Mouse (Mus musculus) hindbrain, embryonic 14.5 days (tissue): Measurements from ENCODE around the gene Cd55b. TPM values are rescaled to one million over a fixed set of nuclear protein-coding genes. Genes with fewer than 3 reads are reported as not detected.
"Not testable (repeated sequence)": the region's sequence is repeated elsewhere in the genome, so short reads cannot be mapped to it uniquely, and the experiment has no call there.

Experiments used
- ATAC-seq: fragments of 200-750 bp; cut with Nextera tagmentation; 2 replicates; pipeline ENCODE4 v1.8.0; 2017; ENCODE audit warnings: moderate number of reproducible peaks, mild to moderate bottlenecking, moderate TSS enrichment, moderate library complexity; ENCODE audit not compliant: low FRiP score
- DNase-seq: peaks from one replicate; pipeline ENCODE4 v3.0.0-alpha.2; 2015; ENCODE audit warnings: low spot score
- H3K27ac ChIP-seq: fragments of 300-500 bp; sonication (generic); 2 replicates; pipeline ENCODE4 v1.5.1; 2014; ENCODE audit warnings: mild to moderate bottlenecking, moderate library complexity
- H3K27me3 ChIP-seq: fragments of 300-500 bp; sonication (generic); 2 replicates; pipeline ENCODE4 v1.6.1; 2014; ENCODE audit warnings: mild to moderate bottlenecking, low read length, mixed read lengths; ENCODE audit not compliant: control insufficient read depth, insufficient read depth
- H3K36me3 ChIP-seq: fragments of 300-500 bp; sonication (generic); replicated peaks from 2 replicates; pipeline ENCODE4 v1.6.1; 2014; ENCODE audit not compliant: control insufficient read depth, insufficient read depth
- H3K4me1 ChIP-seq: fragments of 300-500 bp; sonication (generic); replicated peaks from 2 replicates; pipeline ENCODE4 v1.6.1; 2014; ENCODE audit warnings: antibody characterized with exemption, low read length, mixed read lengths; ENCODE audit not compliant: control insufficient read depth, insufficient read depth
- H3K4me2 ChIP-seq: fragments of 300-500 bp; sonication (generic); replicated peaks from 2 replicates; pipeline ENCODE4 v1.6.1; 2014; ENCODE audit warnings: mild to moderate bottlenecking, moderate library complexity
- H3K4me3 ChIP-seq: fragments of 300-500 bp; sonication (generic); replicated peaks from 2 replicates; pipeline ENCODE4 v1.5.1; 2014; ENCODE audit warnings: mild to moderate bottlenecking, low read length
- H3K9ac ChIP-seq: fragments of 300-500 bp; sonication (generic); 2 replicates; pipeline ENCODE4 v1.6.1; 2014
- H3K9me3 ChIP-seq: fragments of 300-500 bp; sonication (generic); 2 replicates; pipeline ENCODE4 v1.6.1; 2016; ENCODE audit warnings: low read length; ENCODE audit not compliant: control insufficient read depth
- WGBS: fragments of 180-500 bp; shearing (Covaris S2); extraction: QIAGEN DNeasy Blood & Tissue Kit; methylation state at CpG from one replicate; pipeline ENCODE4 v1.1.7; 2014; 5-methylcytosine and 5-hydroxymethylcytosine counted together
- polyA plus RNA-seq: library from polyadenylated mRNA; unstranded; fragments of >200 nt; fragmentation: Nextera tagmentation; extraction: Ambion mirVana; gene quantifications from 2 replicates; pipeline ENCODE4 v1.2.1, GENCODE M21; 2014

The Cd55b gene
- not detected in 2 replicates for polyA plus RNA-seq

DNA sequence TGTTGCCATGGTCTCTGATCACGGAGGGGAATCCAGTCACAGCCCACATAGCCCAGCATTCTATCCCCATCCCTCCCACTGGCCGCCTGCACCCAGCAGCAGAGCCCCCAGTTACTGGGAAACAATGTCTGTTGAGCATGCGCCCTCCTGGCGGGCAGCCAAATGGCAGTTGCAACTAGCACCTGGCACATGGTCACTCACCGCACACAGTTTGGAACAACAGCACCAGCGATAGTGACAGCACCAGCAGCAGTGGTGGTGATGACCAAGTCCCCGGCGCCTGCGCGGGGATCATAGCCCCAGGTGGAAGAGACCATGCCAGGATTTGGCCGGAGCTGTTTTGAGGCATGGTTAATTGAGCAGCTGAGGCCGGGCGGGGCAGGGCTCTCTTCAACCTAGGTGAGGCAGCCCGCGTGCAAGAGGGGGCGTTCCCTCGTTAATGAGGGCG is at the start of gene Cd55b:
Gene Cd55b (minus strand): TSS at position 346 of the 448 bp plus-strand sequence.
- peak; percentile 48; the same call in 1 of the 2 replicates for ATAC-seq
- no peak within 1 kb of the TSS for H3K4me2 ChIP-seq
- no peak within 1 kb of the TSS for H3K4me3 ChIP-seq
- H3K36me3 ChIP-seq, result no peaks in the 10 kb centered on the region
- no peaks in the 10 kb centered on the region for H3K9me3 ChIP-seq
- no peak within 1 kb of the TSS for H3K9ac ChIP-seq
- 51% methylated on average over 18 of the region's 18 CpGs for WGBS
- H3K4me1 ChIP-seq, result no peaks in the 10 kb centered on the region
- H3K27ac ChIP-seq, result no peak within 1 kb of the TSS
- no peaks in the 10 kb centered on the region for H3K27me3 ChIP-seq
- no peak for DNase-seq

DNA sequence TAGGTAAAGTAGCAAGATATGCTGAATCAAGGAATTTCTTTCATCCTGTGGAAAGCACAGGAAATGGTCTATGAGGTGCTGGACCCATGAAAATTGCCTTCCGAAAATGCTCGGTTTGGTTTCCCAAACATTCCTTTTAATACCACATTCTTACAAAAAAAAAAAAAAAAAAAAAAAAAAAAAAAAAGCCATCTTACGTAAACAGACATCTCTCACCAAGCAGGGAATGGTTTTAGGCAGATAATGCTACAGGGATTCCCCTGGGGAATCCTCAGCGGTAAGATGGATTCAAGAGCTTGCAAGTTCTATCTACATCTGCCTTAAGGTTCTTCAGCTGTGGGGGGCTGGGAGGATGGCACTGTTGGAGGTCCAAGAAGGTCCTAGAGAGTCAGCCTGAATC is 47.3 kb upstream of the Cd55b start:
- no peak overlapping the region for H3K27ac ChIP-seq
- no peaks in the 10 kb centered on the region for H3K27me3 ChIP-seq
- no peaks in the 10 kb centered on the region for H3K9me3 ChIP-seq
- ATAC-seq, result no peak
- 96% methylated on average over 4 of the region's 4 CpGs for WGBS
- no peak overlapping the region for H3K9ac ChIP-seq
- H3K36me3 ChIP-seq, result no peaks in the 10 kb centered on the region
- no peak overlapping the region for H3K4me3 ChIP-seq
- no peak for DNase-seq
- no peaks in the 10 kb centered on the region for H3K4me1 ChIP-seq
- no peak overlapping the region for H3K4me2 ChIP-seq

DNA sequence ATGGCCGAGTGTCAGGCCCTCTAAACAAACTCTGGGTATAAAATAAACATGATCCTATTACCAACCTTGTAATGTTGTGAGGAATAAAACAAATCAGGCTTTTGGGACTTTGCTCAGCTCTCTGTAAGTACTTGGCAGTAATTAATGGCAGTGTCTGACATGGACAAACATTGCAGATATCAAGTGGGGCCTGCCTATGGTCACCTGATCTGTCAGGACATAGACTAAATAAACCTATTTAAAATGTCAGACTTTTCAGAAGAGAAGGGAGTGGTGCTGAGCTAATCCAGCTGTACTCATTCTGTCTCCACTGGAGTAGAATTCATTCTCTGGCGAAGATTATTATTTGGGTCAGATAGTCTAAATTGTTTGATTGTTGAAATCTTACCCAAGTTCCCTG is 44.6 kb upstream of the Cd55b start:
- WGBS, result 73% methylated on average over 2 of the region's 2 CpGs
- H3K27me3 ChIP-seq, result no peaks in the 10 kb centered on the region
- no peak overlapping the region for H3K27ac ChIP-seq
- no peak for DNase-seq
- no peaks in the 10 kb centered on the region for H3K9me3 ChIP-seq
- H3K36me3 ChIP-seq, result no peaks in the 10 kb centered on the region
- no peak overlapping the region for H3K4me2 ChIP-seq
- no peak overlapping the region for H3K9ac ChIP-seq
- no peak for ATAC-seq
- 0 out of 2 replicates have a peak, but pooled peaks cover 4% of the 10 kb centered on the region for H3K4me1 ChIP-seq
- no peak overlapping the region for H3K4me3 ChIP-seq

DNA sequence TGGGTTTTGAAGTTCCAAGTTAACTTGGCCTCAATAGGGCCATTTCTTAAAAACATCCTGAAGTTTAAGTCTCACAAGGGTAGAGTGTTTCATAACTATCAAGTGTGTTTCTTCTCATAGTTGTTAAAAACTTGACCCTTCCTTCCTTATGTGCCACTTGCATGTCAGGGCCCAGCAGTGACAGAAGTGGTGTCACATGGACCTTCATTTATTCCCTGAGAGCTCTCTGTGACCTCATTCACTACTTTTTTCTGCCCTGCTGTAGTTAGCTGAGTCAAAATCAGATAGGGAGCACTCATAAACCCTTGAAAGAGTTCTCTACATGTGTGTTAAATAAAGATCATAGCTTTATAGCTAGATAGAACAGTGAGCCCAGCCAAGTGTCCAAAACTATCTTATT is 41.4 kb upstream of the Cd55b start:
- H3K27me3 ChIP-seq, result no peaks in the 10 kb centered on the region
- ATAC-seq, result no peak

DNA sequence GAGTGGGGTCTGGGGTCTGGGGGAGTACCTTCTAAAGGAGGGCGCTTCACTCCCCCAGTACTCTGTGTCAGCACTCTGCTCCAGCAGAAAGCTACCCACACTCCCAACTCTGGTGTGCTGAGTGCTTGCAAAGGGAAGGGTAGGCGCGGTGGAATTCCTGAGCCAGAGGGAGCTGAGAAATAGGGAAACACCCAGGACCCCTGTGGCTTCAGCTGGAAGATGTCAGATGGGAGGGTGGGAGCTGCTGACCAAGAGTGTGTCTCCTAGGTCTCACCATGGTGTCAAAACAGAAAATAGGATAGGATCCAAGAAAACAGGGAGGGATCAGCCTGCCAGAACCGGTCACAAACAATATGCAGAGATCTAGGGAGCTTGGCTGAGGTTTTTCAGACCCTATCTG is 40.1 kb upstream of the Cd55b start:
- WGBS, result 6% methylated on average over 4 of the region's 4 CpGs
- Histone ChIP-seq H3K9ac (peak overlapping the region; percentile 81), H3K4me2 (peak overlapping the region; percentile 79), H3K27ac (peak overlapping the region; percentile 70), H3K4me1 (0 out of 2 replicates have a peak, but pooled peaks cover 4% of the 10 kb centered on the region), H3K36me3 (no peaks in the 10 kb centered on the region), H3K9me3 (no peaks in the 10 kb centered on the region), H3K4me3 (peak overlapping the region; percentile 83), H3K27me3 (no peaks in the 10 kb centered on the region)
- DNase-seq, result peak; percentile 50
- peak; percentile 86 for ATAC-seq

More for the DNA sequence above, 41.4 kb upstream of the Cd55b start:
- Histone ChIP-seq H3K9ac (no peak overlapping the region), H3K36me3 (no peaks in the 10 kb centered on the region), H3K4me3 (no peak overlapping the region), H3K27ac (no peak overlapping the region), H3K4me2 (no peak overlapping the region), H3K9me3 (no peaks in the 10 kb centered on the region), H3K4me1 (0 out of 2 replicates have a peak, but pooled peaks cover 4% of the 10 kb centered on the region)
- DNase-seq, result no peak

DNA sequence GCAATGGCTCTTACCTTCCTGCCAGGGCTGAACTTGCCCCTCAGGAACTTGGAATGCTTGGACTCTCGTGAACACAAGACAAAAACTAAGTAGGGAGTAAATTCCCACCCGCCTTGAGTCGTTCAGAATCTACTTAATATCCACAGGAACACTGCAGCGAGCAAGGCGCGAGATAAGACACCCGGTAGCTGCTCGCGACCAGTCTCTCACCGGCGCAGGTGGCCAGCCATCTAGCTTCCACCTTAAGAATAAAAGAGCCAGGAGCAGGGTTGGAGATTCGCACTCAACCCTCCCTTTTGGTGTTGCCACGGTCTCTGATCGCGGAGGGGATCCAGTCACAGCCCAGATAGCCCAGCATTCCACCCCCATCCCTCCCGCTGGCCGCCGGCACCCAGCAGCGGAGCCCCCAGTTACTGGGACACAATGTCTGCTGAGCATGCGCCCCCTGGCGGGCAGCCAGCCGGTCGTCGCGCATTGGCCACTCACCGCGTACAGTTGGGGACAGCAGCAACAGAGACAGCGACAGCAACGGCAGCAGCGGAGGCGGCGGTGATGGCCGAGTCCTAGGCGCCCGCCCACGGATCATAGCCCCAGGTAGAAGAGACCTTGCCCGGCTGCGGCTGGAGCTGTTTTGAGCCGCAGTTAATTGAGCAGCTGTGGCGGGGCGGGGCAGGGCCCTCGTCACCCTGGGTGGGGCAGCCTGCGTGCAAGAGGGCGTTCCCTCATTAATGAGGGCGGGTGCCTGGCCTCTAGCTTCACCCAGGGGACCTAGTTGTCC is 39.5 kb upstream of the Cd55b start, which contains the start of gene Cd55:
Gene Cd55 (minus strand): TSS at position 661 of the 778 bp plus-strand sequence.
- ATAC-seq (peak; percentile 96), DNase-seq (peak; percentile 91)
- Histone ChIP-seq H3K36me3 (no peaks in the 10 kb centered on the region), H3K9ac (peak within 1 kb of the TSS; percentile 81), H3K27ac (peak within 1 kb of the TSS; percentile 70), H3K27me3 (no peaks in the 10 kb centered on the region), H3K4me2 (peak within 1 kb of the TSS; percentile 79), H3K4me1 (0 out of 2 replicates have a peak, but pooled peaks cover 4% of the 10 kb centered on the region), H3K9me3 (no peaks in the 10 kb centered on the region), H3K4me3 (peak within 1 kb of the TSS; percentile 83)
- under 1% methylated on average over 45 of the region's 45 CpGs for WGBS

DNA sequence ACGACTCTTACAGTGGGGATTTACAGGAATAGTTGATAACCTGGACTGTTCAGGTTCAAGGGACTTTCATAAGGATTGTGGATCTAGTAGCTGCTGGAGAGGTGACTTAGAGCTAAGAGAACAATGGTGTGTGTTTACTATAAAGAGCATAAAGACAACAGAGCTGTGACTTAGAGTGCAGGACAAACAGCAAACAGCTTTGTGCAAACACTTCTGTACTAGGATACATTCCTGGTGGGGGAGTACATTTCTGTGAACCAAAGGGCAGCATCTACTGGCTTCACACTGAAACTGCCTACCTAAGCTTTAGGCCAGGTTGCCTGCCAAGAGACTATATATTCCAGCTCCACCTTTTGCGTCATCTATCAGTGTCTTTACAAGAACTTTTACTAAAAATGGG is 32.3 kb upstream of the Cd55b start:
- ATAC-seq, result no peak
- Histone ChIP-seq H3K4me3 (no peak overlapping the region), H3K36me3 (no peaks in the 10 kb centered on the region), H3K9me3 (no peaks in the 10 kb centered on the region), H3K4me1 (no peaks in the 10 kb centered on the region), H3K4me2 (no peak overlapping the region), H3K27ac (no peak overlapping the region), H3K9ac (no peak overlapping the region), H3K27me3 (no peaks in the 10 kb centered on the region)
- 93% methylated on average over 2 of the region's 2 CpGs for WGBS
- DNase-seq, result no peak

DNA sequence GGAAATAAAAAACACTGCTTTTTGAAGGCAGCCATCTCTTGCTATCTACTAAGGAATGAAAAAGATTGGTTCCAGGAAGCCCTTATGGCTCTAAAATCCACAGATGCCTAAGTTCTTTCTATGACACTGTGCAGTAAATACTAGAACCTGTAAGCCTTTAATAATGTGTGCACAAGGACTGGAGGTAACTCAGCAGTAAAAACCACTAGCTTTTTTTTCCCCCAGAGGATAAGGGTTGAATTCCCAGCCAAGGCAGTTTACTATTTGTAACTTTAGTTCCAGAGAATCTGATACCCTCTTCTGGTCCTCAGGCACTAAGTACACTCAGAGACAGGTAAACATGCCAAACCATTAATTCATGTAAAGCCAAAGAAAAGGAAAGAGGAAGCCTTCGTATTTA is 20.1 kb upstream of the Cd55b start:
- not testable (repeated sequence) for ATAC-seq, H3K4me2 ChIP-seq, H3K36me3 ChIP-seq, DNase-seq, H3K9me3 ChIP-seq, H3K27ac ChIP-seq, H3K9ac ChIP-seq, H3K27me3 ChIP-seq, H3K4me3 ChIP-seq, H3K4me1 ChIP-seq
- WGBS, result 84% methylated on average over 1 of the region's 1 CpGs

DNA sequence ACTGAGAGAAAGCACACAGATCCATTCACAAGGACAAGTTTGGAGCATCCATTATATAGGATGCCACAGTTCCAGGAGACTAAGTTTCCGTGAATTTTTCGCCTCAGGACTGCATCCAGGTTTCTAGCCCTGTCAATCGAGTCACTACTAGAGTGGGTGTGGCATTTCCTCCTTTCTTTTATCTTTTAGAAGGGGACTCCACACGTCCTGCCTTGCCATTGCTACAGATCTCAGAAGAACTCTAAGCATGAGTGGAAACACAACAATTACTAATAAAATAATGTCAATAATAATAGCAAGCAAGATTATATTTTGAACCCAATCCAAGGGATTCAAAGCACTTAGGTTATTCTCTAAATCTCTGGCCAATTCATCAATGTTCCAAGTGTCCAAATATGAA is 8.1 kb upstream of the Cd55b start:
- Histone ChIP-seq H3K4me1 (no peaks in the 10 kb centered on the region), H3K27ac (no peak overlapping the region), H3K36me3 (no peaks in the 10 kb centered on the region), H3K9ac (no peak overlapping the region), H3K4me2 (no peak overlapping the region), H3K4me3 (no peak overlapping the region), H3K9me3 (no peaks in the 10 kb centered on the region), H3K27me3 (no peaks in the 10 kb centered on the region)
- WGBS, result 80% methylated on average over 4 of the region's 4 CpGs
- DNase-seq (no peak), ATAC-seq (no peak)
